Mouse (Mus musculus): ENCODE measurements at regions not wholly inside any gene's neighbourhood (a gene's known extent, or its start where the extent isn't known, plus 50 kb on each side); places are given as distances from the start of the nearest gene placed in this dataset.

GRCm38 (mm10) chr3:136611682-136612081, 58.2 kb upstream of the Ppp3ca start:
- no peak for DNase-seq (ENCODE audit: inconsistent ontology term)

- DNase-seq (ENCODE audit: inconsistent ontology term) = no peak
Measured at GRCm38 (mm10) chr3:136610556-136610924, 59.4 kb upstream of the Ppp3ca start.

GRCm38 (mm10) chr3:136609855-136610555, 59.9 kb upstream of the Ppp3ca start:
- peak; percentile 12 for DNase-seq (ENCODE audit: inconsistent ontology term)

GRCm38 (mm10) chr3:136601706-136602105, 68.2 kb upstream of the Ppp3ca start:
- peak; percentile 89 for DNase-seq (ENCODE audit: inconsistent ontology term)

DNA sequence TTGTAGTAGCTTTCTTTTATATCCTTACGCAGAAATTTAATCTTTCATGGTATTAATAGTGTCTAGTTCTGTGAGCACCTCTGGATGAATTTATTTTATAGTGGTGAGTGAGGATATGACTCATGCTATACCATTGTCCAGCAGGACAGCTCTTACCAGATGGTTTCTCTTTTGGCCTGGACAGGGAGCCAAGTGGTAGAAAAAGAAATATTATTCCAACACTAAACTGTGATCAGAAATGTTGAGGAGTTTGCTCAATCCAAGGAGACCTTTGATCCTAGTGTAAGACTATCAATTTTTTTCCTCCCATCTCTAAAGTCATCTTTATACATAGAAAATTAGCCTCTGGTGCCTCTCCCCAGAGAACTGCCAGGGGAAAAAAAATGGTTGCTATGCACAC, 86.0 kb upstream of the Ppp3ca start:
- DNase-seq (ENCODE audit: inconsistent ontology term) = no peak

GRCm38 (mm10) chr3:136578016-136578415, 91.9 kb upstream of the Ppp3ca start:
- peak; percentile 57 for DNase-seq (ENCODE audit: inconsistent ontology term)

- DNase-seq (ENCODE audit: inconsistent ontology term) = peak; percentile 11
Measured at GRCm38 (mm10) chr3:136570517-136570916, 99.4 kb upstream of the Ppp3ca start.

GRCm38 (mm10) chr3:136556488-136556887, 113.4 kb upstream of the Ppp3ca start:
- no peak for DNase-seq (ENCODE audit: inconsistent ontology term)

DNA sequence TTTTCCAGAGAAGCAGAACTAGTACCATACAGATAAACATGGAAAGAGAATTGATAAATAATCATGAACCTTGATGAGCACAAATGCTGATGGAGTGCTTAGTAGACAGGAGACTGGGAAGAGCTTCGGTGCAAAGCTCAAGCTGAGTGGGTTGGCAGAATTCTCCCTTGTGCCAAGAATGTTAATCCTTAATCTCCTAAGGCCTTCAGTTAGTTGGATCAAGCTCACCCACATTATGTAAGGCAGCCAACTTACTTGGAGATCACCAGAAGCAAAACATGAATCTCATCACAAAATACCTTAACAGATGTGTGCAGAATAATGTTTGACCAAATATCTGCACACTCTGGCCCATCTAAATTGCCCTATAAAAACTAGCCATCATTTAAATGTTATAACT, 120.5 kb upstream of the Ppp3ca start:
- DNase-seq (ENCODE audit: inconsistent ontology term) = no peak

GRCm38 (mm10) chr3:136531604-136532003, 138.3 kb upstream of the Ppp3ca start:
- no peak for DNase-seq (ENCODE audit: inconsistent ontology term)

DNA sequence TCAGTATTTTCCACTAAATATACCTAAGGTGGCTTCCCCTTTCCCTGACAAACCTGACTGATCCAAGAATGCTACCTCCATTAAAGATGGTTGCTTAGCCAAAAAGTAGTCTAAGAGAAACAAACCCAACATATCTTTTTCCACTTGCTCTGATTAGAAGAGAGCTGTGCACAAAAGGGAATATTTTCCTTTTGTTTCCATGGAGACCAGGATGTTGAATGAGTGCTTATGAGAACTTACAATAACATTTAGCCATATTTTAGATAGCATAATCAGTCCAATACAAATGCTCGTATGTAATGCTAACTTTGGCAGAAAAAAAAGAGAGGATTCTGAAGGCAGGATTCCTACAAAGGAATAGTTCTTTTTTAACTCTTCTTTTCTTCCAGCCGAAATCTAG, 161.3 kb upstream of the Ppp3ca start:
- DNase-seq (ENCODE audit: inconsistent ontology term) = no peak

GRCm38 (mm10) chr3:136507070-136507469, 162.9 kb upstream of the Ppp3ca start:
- no peak for DNase-seq (ENCODE audit: inconsistent ontology term)

GRCm38 (mm10) chr3:136494831-136495230, 169.0 kb upstream of the Bank1 start:
- no peak for DNase-seq (ENCODE audit: inconsistent ontology term)

DNA sequence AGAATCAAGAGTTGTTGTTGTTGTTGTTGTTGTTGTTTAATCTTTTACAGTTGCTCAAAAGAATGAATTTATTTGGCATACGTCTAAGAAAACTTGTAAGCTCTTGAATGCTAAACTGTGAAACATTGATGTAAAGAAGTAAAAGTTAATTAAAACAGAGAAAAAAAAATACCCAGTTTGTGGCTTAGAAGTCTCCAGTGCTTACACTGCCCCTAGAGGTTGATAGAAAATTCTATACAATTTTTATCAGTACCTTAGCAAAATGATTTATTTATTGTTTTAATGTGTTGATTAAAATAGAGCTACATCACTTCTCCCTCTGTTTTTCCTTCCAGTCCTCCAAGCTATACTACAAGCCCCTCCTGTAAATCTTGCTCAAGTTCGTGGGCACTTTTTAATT, 165.8 kb upstream of the Bank1 start:
- no peak for DNase-seq (ENCODE audit: inconsistent ontology term)

GRCm38 (mm10) chr3:136471693-136472092, 145.8 kb upstream of the Bank1 start:
- no peak for DNase-seq (ENCODE audit: inconsistent ontology term)

DNA sequence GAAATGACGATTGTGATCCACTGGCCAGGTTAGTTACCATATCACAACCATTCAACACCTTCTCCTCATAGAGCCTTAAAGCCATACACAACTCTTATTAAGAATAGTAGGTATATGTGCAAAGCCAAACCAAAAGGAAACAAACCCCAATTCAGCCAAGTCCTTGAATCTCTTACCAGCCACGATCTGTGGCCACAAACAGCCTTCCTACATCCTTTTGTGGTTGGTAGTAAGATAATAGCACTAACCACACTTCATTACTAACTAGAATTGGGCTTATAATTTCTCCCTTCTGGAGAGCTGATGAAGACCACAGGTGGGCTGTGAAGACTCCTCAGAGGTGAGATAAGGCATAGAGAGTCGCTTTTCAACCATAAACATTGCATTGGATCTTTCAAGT, 136.9 kb upstream of the Bank1 start:
- DNase-seq (ENCODE audit: inconsistent ontology term) = no peak

DNA sequence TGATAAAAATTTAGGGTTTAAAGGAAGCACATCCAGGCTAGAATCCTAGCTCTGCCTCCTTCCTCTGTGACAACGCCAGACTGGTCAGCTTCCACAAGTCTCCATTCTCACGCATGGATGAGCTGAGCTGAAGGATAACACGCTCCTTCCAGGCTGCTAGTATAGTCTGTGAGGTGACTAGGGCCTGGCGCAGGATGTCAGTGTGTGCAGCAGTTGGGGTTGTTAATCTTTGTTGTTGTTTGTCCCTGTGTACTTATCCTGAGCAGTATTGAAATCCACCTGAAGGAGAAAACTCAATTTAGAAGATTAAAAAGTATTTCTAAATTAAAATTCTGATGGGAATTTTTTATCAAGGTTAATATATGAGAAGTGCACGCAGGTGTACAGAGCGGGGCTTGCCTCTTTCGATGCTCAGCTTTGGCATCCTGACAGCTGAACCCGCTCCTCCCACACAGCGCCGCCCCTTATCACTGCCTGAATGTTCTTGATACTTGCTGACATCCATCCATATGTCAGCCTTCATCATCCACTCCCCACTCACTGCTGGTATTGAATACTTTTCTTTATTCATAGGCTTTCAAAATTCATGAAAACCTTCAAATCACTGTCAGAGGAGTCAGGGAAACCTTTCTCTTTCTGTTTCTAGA, 130.7 kb upstream of the Bank1 start:
- no peak for DNase-seq (ENCODE audit: inconsistent ontology term)

- no peak for DNase-seq (ENCODE audit: inconsistent ontology term)
Measured at GRCm38 (mm10) chr3:136455651-136456470, 130.0 kb upstream of the Bank1 start.

- DNase-seq (ENCODE audit: inconsistent ontology term) = peak; percentile 83
Measured at GRCm38 (mm10) chr3:136454967-136455366, 129.1 kb upstream of the Bank1 start.

DNA sequence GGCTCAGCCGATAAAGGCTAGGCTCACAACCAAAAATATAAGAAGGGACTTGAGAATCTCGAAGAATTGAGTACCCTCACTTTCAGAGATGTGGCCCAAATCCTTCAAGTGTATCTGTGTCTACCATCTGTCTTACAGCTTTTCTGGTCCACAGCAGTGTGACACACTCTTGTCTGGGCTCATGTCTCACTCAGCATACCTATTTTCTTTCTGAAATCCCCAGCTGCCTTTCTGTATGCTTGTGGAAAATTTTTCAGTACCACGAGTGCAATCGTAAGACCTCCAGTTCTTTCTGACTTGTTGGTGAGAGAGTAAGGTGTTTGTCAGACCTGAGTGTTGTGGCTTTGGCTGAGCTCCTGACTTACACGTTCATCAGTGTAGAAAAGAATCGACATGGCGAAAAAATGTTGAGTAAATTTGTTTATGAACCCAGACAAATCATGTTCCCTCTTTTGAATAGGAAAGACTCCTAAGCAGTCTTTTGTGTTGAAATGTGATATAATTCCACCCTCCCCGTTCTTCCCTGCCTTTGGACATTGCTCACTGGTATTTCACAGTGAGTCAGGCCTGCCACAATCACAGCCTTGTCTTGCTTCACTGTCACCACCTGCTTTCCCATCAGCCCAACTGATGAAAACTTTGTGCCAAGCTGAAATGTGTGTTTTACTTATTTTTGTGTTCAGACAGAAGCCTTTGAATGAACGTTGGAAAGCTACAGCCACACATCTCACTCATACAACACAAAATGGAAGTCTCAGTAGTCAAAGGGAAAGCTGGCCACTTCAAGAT, 125.3 kb upstream of the Bank1 start:
- peak; percentile 91 for DNase-seq (ENCODE audit: inconsistent ontology term)

GRCm38 (mm10) chr3:136450361-136450895, 124.6 kb upstream of the Bank1 start:
- no peak for DNase-seq (ENCODE audit: inconsistent ontology term)

GRCm38 (mm10) chr3:136449364-136449763, 123.5 kb upstream of the Bank1 start:
- no peak for DNase-seq (ENCODE audit: inconsistent ontology term)

Measured in Muller cell, postnatal 12 days (primary cell).